Mouse (Mus musculus) hindbrain, embryonic 11.5 days (tissue): ENCODE measurements around the gene Fam160a1. TPM values are rescaled to one million over a fixed set of nuclear protein-coding genes. Genes with fewer than 3 reads are reported as not detected.

Experiments
- ATAC-seq: fragments of 200-750 bp; cut with Nextera tagmentation; 2 replicates; pipeline ENCODE4 v1.8.0; 2017; ENCODE audit warnings: mild to moderate bottlenecking, moderate TSS enrichment, moderate library complexity; ENCODE audit not compliant: low FRiP score
- DNase-seq: peaks from one replicate; pipeline ENCODE4 v3.0.0-alpha.2; 2015; ENCODE audit warnings: low spot score
- H3K27ac ChIP-seq: fragments of 300-500 bp; sonication (generic); 2 replicates; pipeline ENCODE4 v1.5.1; 2014; ENCODE audit warnings: mild to moderate bottlenecking, low read depth, low read length
- H3K27me3 ChIP-seq: fragments of 300-500 bp; sonication (generic); 2 replicates; pipeline ENCODE4 v1.6.1; 2014; ENCODE audit warnings: mild to moderate bottlenecking, low read length, moderate library complexity, mixed read lengths; ENCODE audit not compliant: control insufficient read depth, insufficient read depth
- H3K36me3 ChIP-seq: fragments of 300-500 bp; sonication (generic); 2 replicates; pipeline ENCODE4 v1.6.1; 2014; ENCODE audit warnings: mild to moderate bottlenecking, low read length, moderate library complexity, mixed read lengths; ENCODE audit not compliant: control insufficient read depth, insufficient read depth
- H3K4me1 ChIP-seq: fragments of 300-500 bp; sonication (generic); replicated peaks from 2 replicates; pipeline ENCODE4 v1.6.1; 2014; ENCODE audit warnings: low read length, mixed read lengths; ENCODE audit not compliant: control insufficient read depth, insufficient read depth
- H3K4me2 ChIP-seq: fragments of 300-500 bp; sonication (generic); replicated peaks from 2 replicates; pipeline ENCODE4 v1.6.1; 2014; ENCODE audit warnings: mild to moderate bottlenecking, low read depth, low read length
- H3K4me3 ChIP-seq: fragments of 300-500 bp; sonication (generic); 2 replicates; pipeline ENCODE4 v1.5.1; 2014; ENCODE audit warnings: low read depth, low read length
- H3K9ac ChIP-seq: fragments of 300-500 bp; sonication (generic); 2 replicates; pipeline ENCODE4 v1.6.1; 2014; ENCODE audit warnings: low read depth, low read length
- H3K9me3 ChIP-seq: fragments of 300-500 bp; sonication (generic); 2 replicates; pipeline ENCODE4 v1.6.1; 2016; ENCODE audit warnings: low read length; ENCODE audit not compliant: control insufficient read depth
- WGBS: fragments of 180-500 bp; shearing (Covaris S2); extraction: QIAGEN DNeasy Blood & Tissue Kit; methylation state at CpG from one replicate; pipeline ENCODE4 v1.1.7; 2014; 5-methylcytosine and 5-hydroxymethylcytosine counted together
- polyA plus RNA-seq: library from polyadenylated mRNA; unstranded; fragments of >200 nt; fragmentation: Nextera tagmentation; extraction: Ambion mirVana; gene quantifications from 2 replicates; pipeline ENCODE4 v1.2.1, GENCODE M21; 2014

Gene Fam160a1
- 0.60 and 0.73 TPM in 2 replicates for polyA plus RNA-seq

DNA sequence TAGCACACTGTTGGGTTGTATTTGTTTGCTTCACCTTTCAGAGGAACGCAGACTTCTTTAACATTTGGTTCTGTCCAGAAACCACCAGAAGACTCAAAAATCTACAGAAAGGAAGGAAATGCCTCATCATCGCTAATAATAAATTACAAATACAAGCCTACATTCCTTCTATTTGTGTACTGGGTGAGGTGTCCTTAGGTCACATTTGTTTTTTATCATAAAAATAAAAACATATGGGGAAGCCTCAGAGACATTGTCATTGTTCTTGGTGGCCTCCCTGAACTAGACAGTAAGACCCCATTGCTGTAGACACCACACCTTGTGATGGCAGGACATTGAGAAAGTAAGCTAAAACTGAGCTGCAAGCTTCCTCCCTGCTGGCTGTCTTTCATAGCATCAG, at the start of gene Fam160a1:
Gene Fam160a1 (minus strand): TSS at position 101 of the 400 bp plus-strand sequence.
- no peak within 1 kb of the TSS for H3K4me2 ChIP-seq
- ATAC-seq: no peak
- H3K36me3 ChIP-seq: no peaks in the 10 kb centered on the region
- no peak within 1 kb of the TSS for H3K27ac ChIP-seq
- H3K9me3 ChIP-seq: no peaks in the 10 kb centered on the region
- H3K27me3 ChIP-seq: no peaks in the 10 kb centered on the region
- no peaks in the 10 kb centered on the region for H3K4me1 ChIP-seq
- WGBS: 89% methylated on average over 2 of the region's 2 CpGs
- no peak for DNase-seq
- H3K9ac ChIP-seq: no peak within 1 kb of the TSS
- H3K4me3 ChIP-seq: no peak within 1 kb of the TSS

DNA sequence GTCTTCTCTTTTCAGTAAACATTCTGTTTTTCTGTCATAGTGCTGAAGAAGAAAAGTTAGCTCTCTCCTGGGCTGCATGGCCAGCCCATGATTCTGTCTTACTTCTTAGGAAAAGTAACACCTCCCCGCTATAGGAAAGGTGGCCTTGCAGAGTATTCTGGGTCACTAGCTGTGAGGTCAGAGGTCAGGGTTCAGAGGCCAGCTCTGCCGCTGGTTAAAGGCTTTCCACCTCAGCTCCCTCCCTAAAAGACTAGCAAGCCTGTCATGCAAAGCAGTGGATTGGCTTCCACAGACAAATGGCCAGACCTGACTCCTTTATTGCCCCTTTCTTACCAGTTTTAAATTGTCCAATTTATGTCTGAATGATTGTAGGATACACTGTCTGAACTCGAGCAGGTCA, 46.9 kb upstream of the Fam160a1 start:
- H3K9ac ChIP-seq: no peak overlapping the region
- DNase-seq (no peak), ATAC-seq (no peak)
- no peak overlapping the region for H3K4me2 ChIP-seq
- H3K36me3 ChIP-seq: no peaks in the 10 kb centered on the region
- H3K9me3 ChIP-seq: no peaks in the 10 kb centered on the region
- no peaks in the 10 kb centered on the region for H3K4me1 ChIP-seq
- H3K27me3 ChIP-seq: no peaks in the 10 kb centered on the region
- 13% methylated on average over 3 of the region's 3 CpGs for WGBS
- H3K4me3 ChIP-seq: no peak overlapping the region
- H3K27ac ChIP-seq: no peak overlapping the region

DNA sequence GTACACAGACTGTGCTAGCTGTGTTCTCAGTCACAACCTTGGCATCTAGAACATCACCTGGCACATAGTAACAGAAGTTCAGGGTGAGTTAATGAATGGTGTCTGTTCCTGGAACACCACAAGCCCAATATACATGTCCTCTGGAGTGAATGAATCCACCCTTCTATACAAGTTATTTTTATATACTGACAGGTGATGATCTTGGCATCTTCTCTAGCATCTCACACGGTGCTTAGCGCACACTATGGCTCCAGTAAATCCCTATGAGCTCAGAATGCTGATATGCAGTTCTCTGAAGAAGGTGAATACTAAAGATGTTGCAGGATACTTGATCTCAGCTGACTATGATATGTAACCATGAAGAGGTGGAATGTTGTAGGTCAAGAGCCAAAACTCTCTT, 45.8 kb upstream of the Fam160a1 start:
- H3K9ac ChIP-seq: no peak overlapping the region
- H3K27ac ChIP-seq: no peak overlapping the region
- H3K4me3 ChIP-seq: no peak overlapping the region
- H3K36me3 ChIP-seq: no peaks in the 10 kb centered on the region
- H3K27me3 ChIP-seq: no peaks in the 10 kb centered on the region
- H3K4me1 ChIP-seq: no peaks in the 10 kb centered on the region
- no peaks in the 10 kb centered on the region for H3K9me3 ChIP-seq
- DNase-seq (no peak), ATAC-seq (no peak)
- WGBS: 92% methylated on average over 2 of the region's 2 CpGs
- H3K4me2 ChIP-seq: no peak overlapping the region

DNA sequence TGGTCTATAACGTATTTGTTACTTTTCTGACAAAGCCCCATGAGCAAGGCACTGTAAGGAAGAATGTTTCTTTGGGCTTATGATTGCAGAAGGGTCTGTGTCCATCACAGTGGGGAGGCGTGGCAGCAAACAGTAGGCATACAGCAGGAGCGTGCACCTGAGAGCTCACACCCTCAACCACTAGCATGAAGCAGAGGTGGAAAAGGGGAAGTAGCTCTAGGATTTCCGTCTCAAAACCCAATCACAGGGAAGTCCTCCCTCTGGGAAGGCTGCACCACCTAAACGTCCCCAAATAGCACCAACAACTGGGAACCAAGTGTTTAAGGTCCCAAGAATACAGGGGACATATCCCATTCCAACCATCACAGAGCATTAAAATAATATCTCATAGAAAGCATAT, 43.9 kb upstream of the Fam160a1 start:
- no peak overlapping the region for H3K9ac ChIP-seq
- 83% methylated on average over 5 of the region's 5 CpGs for WGBS
- H3K27me3 ChIP-seq: no peaks in the 10 kb centered on the region
- H3K36me3 ChIP-seq: no peaks in the 10 kb centered on the region
- H3K4me2 ChIP-seq: no peak overlapping the region
- H3K27ac ChIP-seq: no peak overlapping the region
- H3K4me3 ChIP-seq: no peak overlapping the region
- ATAC-seq (no peak), DNase-seq (no peak)
- no peaks in the 10 kb centered on the region for H3K9me3 ChIP-seq
- no peaks in the 10 kb centered on the region for H3K4me1 ChIP-seq

DNA sequence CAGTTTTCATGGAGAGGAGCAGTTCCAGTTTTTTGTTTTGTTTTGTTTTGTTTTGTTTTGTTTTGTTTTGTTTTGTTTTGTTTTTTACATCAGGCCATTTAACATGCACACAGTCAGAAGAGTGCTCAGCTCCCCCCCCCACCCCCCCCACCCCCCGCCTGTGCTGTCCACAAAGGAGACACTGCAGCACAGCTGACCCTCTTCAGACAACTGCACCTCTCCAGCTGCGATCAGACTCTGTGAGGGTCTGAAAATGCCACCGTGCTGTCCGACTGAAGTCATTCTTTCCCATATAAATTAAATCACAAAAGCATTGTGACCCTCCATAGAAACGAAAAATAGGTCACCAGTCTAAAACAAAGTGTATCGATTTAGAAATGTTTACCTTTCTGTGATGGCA, 42.2 kb upstream of the Fam160a1 start:
- Histone ChIP-seq H3K4me3 (no peak overlapping the region), H3K4me2 (no peak overlapping the region), H3K9ac (no peak overlapping the region), H3K36me3 (no peaks in the 10 kb centered on the region), H3K9me3 (no peaks in the 10 kb centered on the region), H3K4me1 (no peaks in the 10 kb centered on the region), H3K27ac (no peak overlapping the region), H3K27me3 (no peaks in the 10 kb centered on the region)
- 61% methylated on average over 6 of the region's 6 CpGs for WGBS
- DNase-seq (no peak), ATAC-seq (no peak)

DNA sequence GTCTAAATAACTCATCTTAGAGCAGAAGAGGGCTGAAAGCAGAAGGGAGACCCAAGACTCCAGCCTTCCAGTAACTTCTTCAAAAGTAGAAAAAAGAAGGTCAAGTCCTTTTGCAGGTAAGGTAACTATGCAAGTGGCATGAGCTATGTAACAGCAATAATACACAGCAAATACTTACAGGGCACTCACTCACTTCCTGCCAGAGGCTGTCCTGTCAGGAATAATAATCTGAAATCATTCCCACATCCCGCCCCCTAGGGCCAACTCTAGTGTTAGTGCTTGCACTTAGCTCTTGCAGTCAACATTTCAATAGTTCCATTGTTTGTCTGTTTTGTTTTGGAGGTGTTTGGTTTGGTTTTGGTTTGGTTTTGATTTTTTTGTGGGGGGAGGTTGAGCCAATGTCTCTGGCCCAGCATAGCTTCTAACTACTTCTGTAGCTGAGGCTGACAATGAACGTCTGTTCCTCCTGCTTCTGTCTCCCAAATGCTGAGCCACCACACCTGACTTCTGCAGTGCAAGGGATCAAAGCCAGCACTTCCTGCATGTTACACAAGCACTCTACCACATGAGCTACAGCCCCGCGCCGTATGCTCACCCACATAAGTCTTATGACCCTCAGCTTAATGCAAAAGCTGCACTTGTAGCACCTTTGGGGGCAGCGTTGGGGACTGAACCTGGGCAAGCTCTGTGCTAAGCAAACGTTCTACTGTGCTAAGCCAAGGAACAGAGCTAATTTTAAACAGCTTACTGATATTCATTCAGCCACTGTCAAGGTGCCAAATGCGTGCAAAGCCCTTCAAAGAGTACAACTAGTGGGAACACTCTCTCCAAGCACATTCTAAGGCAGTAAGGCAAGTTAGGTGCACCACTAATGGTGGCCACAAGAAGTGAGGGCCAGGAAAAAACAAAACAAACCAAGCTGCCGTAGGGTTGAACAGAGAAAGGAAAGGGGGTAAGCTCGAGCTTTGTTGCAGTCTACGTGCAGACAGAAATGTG, 41.3 kb upstream of the Fam160a1 start:
- no peak overlapping the region for H3K4me3 ChIP-seq
- H3K4me2 ChIP-seq: no peak overlapping the region
- H3K4me1 ChIP-seq: no peaks in the 10 kb centered on the region
- ATAC-seq: no peak
- 73% methylated on average over 11 of the region's 11 CpGs for WGBS
- H3K9me3 ChIP-seq: no peaks in the 10 kb centered on the region
- H3K9ac ChIP-seq: no peak overlapping the region
- no peak overlapping the region for H3K27ac ChIP-seq
- DNase-seq: no peak
- H3K36me3 ChIP-seq: no peaks in the 10 kb centered on the region
- H3K27me3 ChIP-seq: no peaks in the 10 kb centered on the region

DNA sequence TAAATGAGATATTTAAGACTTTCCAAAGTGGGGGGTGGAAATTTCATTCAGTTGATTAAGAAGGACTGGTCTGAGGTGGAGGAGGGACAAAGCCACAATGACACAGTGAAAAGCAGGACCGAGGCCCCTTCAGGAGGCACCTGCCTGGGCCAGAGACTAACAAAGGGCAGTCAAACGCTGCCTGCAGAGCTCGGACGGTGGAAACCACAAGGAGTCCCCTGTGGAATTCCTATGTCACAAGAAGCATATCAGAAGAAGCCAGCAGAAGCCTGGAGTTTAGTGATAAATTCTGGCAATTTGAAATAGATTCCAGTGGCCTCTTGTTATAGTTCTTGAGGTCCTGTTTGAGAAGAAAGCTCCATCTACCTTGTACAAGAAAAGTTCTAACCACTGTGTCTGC, 40.0 kb upstream of the Fam160a1 start:
- H3K4me3 ChIP-seq: no peak overlapping the region
- no peak overlapping the region for H3K4me2 ChIP-seq
- no peaks in the 10 kb centered on the region for H3K9me3 ChIP-seq
- ATAC-seq (no peak), DNase-seq (no peak)
- H3K4me1 ChIP-seq: no peaks in the 10 kb centered on the region
- 17% methylated on average over 4 of the region's 4 CpGs for WGBS
- no peak overlapping the region for H3K27ac ChIP-seq
- no peaks in the 10 kb centered on the region for H3K36me3 ChIP-seq
- no peak overlapping the region for H3K9ac ChIP-seq
- no peaks in the 10 kb centered on the region for H3K27me3 ChIP-seq

DNA sequence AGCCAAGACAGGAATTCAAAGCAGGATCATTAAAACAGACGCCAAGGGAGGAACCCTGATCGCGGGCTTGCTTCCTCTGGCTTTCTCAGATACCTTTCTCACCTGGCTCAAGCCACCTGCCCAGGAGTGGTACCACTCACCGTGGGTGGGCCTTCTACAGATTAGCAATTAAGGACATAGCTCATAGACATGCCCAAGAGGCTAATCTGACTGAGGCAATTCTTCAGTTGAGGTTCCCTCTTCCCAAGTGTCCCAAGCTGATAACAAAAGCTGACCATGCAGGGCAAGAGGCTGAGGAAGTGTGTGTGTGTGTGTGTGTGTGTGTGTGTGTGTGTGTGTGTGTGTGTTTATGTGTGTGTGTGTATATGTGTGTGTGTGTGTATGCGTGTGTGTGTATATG, 38.9 kb upstream of the Fam160a1 start:
- Histone ChIP-seq H3K9me3 (no peaks in the 10 kb centered on the region), H3K9ac (no peak overlapping the region), H3K27me3 (no peaks in the 10 kb centered on the region), H3K27ac (no peak overlapping the region), H3K4me1 (no peaks in the 10 kb centered on the region), H3K4me2 (no peak overlapping the region), H3K36me3 (no peaks in the 10 kb centered on the region), H3K4me3 (no peak overlapping the region)
- DNase-seq (no peak), ATAC-seq (no peak)
- WGBS: 93% methylated on average over 5 of the region's 5 CpGs

DNA sequence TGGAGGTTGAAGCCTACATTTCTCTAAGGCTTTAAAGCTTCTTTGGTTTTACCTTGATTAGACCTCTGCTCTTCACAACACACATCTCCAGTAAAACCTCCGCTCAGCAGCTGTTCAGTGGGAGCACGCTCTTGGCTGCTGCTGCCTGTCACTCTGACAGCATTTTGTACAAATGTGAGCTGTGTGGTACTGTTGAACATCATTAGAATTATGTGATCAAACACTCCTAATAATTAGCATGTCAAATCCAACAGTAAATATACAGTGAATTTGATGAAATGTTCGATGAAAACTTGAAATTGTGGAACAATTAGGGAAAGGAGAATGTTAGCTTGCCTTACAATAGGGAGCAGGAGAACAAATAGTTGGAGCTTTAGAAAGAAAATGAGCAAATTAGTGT, 38.0 kb upstream of the Fam160a1 start:
- ATAC-seq: no peak
- H3K9me3 ChIP-seq: no peaks in the 10 kb centered on the region
- no peaks in the 10 kb centered on the region for H3K4me1 ChIP-seq
- no peak overlapping the region for H3K4me3 ChIP-seq
- H3K27me3 ChIP-seq: no peaks in the 10 kb centered on the region
- H3K36me3 ChIP-seq: no peaks in the 10 kb centered on the region
- no peak overlapping the region for H3K27ac ChIP-seq
- 95% methylated on average over 3 of the region's 3 CpGs for WGBS
- H3K4me2 ChIP-seq: no peak overlapping the region
- no peak overlapping the region for H3K9ac ChIP-seq
- no peak for DNase-seq
